Mouse (Mus musculus) cerebral cortex, adult 2 months (tissue): ENCODE data around the gene Gcm2.

ENCODE experiments used
- WGBS: fragments of 180-500 bp; shearing (Covaris S2); methylation state at CpG from one replicate; pipeline ENCODE4 v1.1.7; 2018; 5-methylcytosine and 5-hydroxymethylcytosine counted together

The Gcm2 gene

DNA sequence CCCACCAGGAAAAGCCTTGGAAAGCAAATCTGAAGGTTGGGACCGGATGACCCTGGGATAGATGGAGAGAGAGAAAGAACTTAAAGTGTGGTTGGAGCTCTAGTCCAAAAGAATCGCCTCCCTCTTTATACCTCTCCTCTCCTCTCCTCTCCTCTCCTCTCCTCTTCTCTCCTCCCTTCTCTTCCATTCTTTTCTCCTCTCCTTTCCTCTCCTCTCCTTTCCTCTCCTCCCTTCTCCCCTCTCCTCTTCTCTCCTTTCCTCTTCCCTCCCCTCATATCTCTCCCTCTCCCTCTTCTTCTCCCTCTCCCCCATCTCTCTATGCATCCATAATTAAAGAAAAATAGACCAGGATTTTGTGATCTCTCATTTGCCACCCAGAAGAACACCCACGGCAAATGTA lies at the start of gene Gcm2:
Gene Gcm2 (minus strand): TSS at position 101 of the 400 bp plus-strand sequence.
- 80% methylated on average over 3 of the region's 3 CpGs for WGBS

GRCm38 (mm10) chr13:41158426-41158825 lies 47.6 kb upstream of the Gcm2 start:
- WGBS, result 67% methylated on average over 5 of the region's 5 CpGs

- 85% methylated on average over 11 of the region's 11 CpGs for WGBS
These were observed 42.3 kb upstream of the Gcm2 start for GRCm38 (mm10) chr13:41153146-41153545.

DNA sequence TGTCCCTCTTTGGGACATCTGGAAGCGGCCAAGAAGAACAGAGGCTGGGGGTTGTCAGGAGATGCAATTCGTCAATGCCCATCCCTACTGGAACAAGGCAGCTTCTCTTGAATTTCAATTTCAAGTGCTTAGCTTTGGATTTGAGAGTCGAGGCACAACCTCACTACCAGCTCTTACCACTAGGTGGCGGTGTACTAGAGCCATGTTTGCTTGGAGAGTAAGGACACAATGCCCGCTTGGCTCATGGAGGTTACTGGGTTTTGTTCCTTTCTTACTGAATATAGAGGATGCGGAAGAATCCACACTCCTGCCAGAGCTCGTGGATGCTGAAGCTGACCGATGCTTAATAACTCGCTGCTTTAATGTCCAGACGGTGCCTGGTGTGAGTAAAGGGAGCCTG lies 35.4 kb upstream of the Gcm2 start:
- WGBS, result 68% methylated on average over 10 of the region's 10 CpGs

GRCm38 (mm10) chr13:41145433-41145970 lies 34.7 kb upstream of the Gcm2 start:
- 90% methylated on average over 6 of the region's 6 CpGs for WGBS

GRCm38 (mm10) chr13:41134901-41135300 lies 24.1 kb upstream of the Gcm2 start:
- WGBS, result 9% methylated on average over 6 of the region's 6 CpGs

- 44% methylated on average over 8 of the region's 8 CpGs for WGBS
These were observed 18.2 kb upstream of the Gcm2 start for GRCm38 (mm10) chr13:41129061-41129460.

GRCm38 (mm10) chr13:41128326-41128725 lies 17.5 kb upstream of the Gcm2 start:
- WGBS, result 80% methylated on average over 8 of the region's 8 CpGs

GRCm38 (mm10) chr13:41123666-41124225 lies 12.9 kb upstream of the Gcm2 start:
- 60% methylated on average over 6 of the region's 6 CpGs for WGBS

GRCm38 (mm10) chr13:41119152-41119945 lies 8.5 kb upstream of the Gcm2 start:
- 59% methylated on average over 9 of the region's 9 CpGs for WGBS

DNA sequence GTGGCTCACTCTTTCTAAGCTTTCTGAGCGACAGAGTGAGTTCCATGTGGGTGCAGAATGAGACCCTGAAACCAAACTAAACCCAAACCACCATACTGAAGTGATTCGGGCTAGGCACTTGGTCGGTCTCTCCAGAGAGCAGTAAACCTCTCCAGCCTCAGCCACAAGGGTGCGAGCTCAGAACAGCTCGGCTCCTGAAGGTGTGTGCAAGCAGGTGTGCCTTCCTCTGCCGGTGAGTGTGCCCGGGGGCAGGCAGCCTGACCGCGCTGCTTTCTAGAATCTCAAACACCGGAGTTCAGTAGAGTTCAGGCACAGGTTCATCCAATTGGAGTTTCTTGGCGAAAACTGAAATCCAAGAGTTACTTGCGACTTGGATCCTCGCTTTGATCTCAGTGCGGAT lies 3.1 kb upstream of the Gcm2 start, which contains the start of gene Sycp2l:
Gene Sycp2l (plus strand): TSS at position 368 of the 400 bp plus-strand sequence.
- WGBS, result 38% methylated on average over 14 of the region's 14 CpGs

GRCm38 (mm10) chr13:41105541-41105940 lies 5.3 kb downstream of the Gcm2 start:
- 95% methylated on average over 13 of the region's 13 CpGs for WGBS

DNA sequence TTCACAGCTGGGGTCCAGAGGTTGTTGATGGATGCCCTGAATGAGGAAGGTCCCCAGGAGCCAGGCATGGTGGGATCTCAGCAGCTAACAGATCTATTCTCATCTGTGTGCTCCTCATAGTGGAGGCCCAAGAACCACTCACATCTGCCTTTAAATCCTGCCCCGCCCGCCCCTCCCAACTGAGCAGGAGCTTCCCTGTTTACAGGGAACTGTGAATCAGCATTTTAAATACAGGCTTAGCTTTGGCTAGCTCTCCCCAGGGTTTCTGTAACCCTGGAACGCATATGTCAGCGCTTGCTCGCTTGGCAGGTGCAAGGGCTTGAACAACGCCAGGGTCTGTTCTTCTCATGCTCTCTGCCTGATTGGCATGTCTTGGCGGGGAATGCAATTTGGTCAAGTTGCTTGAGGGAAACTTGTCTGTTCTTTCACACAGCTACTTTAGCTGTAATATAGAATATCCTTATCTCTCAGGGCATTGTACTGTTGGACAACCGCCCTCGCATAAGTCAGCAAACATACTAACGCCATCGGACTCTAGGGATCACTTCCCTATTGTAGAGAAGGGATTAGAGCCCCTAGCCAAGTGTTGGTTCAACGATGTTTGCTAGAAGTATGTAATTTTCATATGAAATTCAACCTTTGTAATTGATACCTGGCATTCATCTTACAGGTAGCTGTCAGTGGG lies 6.9 kb downstream of the Gcm2 start:
- 77% methylated on average over 12 of the region's 12 CpGs for WGBS

GRCm38 (mm10) chr13:41100031-41100430 lies 10.8 kb downstream of the Gcm2 start:
- WGBS, result 99% methylated on average over 2 of the region's 2 CpGs

DNA sequence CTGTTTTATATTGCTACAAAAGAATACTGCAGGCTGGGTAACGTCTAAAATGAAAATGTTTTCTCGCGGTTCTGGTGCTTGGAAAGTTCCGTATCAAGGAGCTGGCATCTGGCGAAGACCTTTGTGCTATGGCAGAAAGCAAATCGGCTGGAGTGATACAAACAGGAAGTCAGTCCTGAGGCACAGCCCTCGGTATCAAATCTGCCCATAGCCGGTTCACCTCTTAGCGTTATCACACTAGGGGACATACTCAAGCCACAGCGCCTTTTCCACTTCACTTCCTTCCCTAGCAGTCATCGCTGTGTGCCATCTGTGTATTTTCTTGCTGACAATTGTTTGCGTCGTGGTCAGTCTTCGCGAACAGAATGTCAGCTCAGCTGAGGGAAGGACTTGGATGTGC lies 12.5 kb downstream of the Gcm2 start:
- 76% methylated on average over 15 of the region's 15 CpGs for WGBS

- 77% methylated on average over 16 of the region's 16 CpGs for WGBS
These were observed 13.3 kb downstream of the Gcm2 start for GRCm38 (mm10) chr13:41097324-41098058.

- 68% methylated on average over 10 of the region's 10 CpGs for WGBS
These were observed 16.7 kb downstream of the Gcm2 start for GRCm38 (mm10) chr13:41094160-41094559.

DNA sequence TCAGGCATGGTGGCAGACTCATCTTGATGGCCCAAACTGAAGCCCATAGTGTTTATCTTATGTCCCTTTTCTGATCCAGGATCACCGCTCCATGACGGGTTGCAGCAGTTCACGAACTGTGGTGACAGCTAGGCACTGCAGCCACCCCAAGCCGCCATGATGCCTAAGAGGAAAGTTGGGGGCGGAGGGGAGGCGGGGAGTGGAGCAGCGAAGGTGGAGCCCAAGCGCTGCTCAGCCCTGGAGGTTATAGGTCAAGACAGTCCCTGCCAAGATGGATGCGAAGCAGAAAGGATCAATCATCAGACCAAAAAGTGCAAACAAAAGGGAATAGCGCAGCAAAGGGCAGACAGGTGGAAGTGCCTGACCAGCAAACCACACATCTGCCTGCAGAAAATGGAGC lies 19.6 kb downstream of the Gcm2 start:
- WGBS, result 62% methylated on average over 10 of the region's 10 CpGs

- 35% methylated on average over 2 of the region's 2 CpGs for WGBS
These were observed 25.7 kb downstream of the Gcm2 start for GRCm38 (mm10) chr13:41085140-41085539.

GRCm38 (mm10) chr13:41084521-41084920 lies 26.3 kb downstream of the Gcm2 start:
- WGBS, result 91% methylated on average over 3 of the region's 3 CpGs

GRCm38 (mm10) chr13:41080700-41081099 lies 30.1 kb downstream of the Gcm2 start:
- WGBS, result 93% methylated on average over 6 of the region's 6 CpGs

GRCm38 (mm10) chr13:41079859-41080258 lies 31.0 kb downstream of the Gcm2 start:
- 53% methylated on average over 5 of the region's 5 CpGs for WGBS
